Mouse (Mus musculus) brown adipose tissue, adult 24 weeks (tissue): ENCODE results near the gene Wsb2. TPM values are rescaled to one million over a fixed set of nuclear protein-coding genes. Genes with fewer than 3 reads are reported as not detected.

Source experiments
- H3K27ac ChIP-seq: fragments of 200-500 bp; replicated peaks from 2 replicates; pipeline ENCODE4 v1.5.1; 2012; ENCODE audit warnings: low read depth, mild to moderate bottlenecking, low read length
- H3K4me1 ChIP-seq: fragments of 200-500 bp; 2 replicates; pipeline ENCODE4 v1.6.1; 2012; ENCODE audit warnings: low read length, mixed read lengths; ENCODE audit not compliant: control insufficient read depth, insufficient read depth, insufficient read length
- H3K4me3 ChIP-seq: fragments of 200-500 bp; 2 replicates; pipeline ENCODE4 v1.5.1; 2012; ENCODE audit warnings: low read depth, mild to moderate bottlenecking, low read length, moderate library complexity; ENCODE audit not compliant: insufficient read depth
- polyA plus RNA-seq: library from polyadenylated mRNA; stranded (reverse); fragments of >200 nt; gene quantifications from 2 replicates; pipeline ENCODE4 v1.2.4, GENCODE M21; 2012; ENCODE audit not compliant: missing spikeins, insufficient read depth, insufficient read length

The Wsb2 gene
- polyA plus RNA-seq, 1 experiment: 26.5 TPM

- Histone ChIP-seq H3K4me3 (no peak overlapping the region), H3K4me1 (no peaks in the 10 kb centered on the region), H3K27ac (no peak overlapping the region)
Measured at GRCm38 (mm10) chr5:117346281-117346680, 10.8 kb upstream of the Wsb2 start.

- no peak overlapping the region for H3K4me3 ChIP-seq
- H3K27ac ChIP-seq: no peak overlapping the region
- H3K4me1 ChIP-seq: no peaks in the 10 kb centered on the region
Measured at GRCm38 (mm10) chr5:117347011-117347410, 10.1 kb upstream of the Wsb2 start.

GRCm38 (mm10) chr5:117347838-117348237, 9.3 kb upstream of the Wsb2 start:
- H3K4me3 ChIP-seq: no peak overlapping the region
- no peak overlapping the region for H3K27ac ChIP-seq
- no peaks in the 10 kb centered on the region for H3K4me1 ChIP-seq

- Histone ChIP-seq H3K27ac (no peak overlapping the region), H3K4me1 (no peaks in the 10 kb centered on the region), H3K4me3 (no peak overlapping the region)
Measured at GRCm38 (mm10) chr5:117348279-117348678, 8.8 kb upstream of the Wsb2 start.

GRCm38 (mm10) chr5:117354121-117354520, 3.0 kb upstream of the Wsb2 start:
- no peak overlapping the region for H3K4me3 ChIP-seq
- peaks cover 3% of the 10 kb centered on the region; the same call in 1 of the 2 replicates for H3K4me1 ChIP-seq
- no peak overlapping the region for H3K27ac ChIP-seq

GRCm38 (mm10) chr5:117355648-117356303, 1.3 kb upstream of the Wsb2 start:
- peaks cover 14% of the 10 kb centered on the region for H3K4me1 ChIP-seq
- H3K27ac ChIP-seq: peak overlapping the region; percentile 97
- H3K4me3 ChIP-seq: peak overlapping the region; percentile 58

GRCm38 (mm10) chr5:117356365-117357128, 557 bp upstream of the Wsb2 start:
- Histone ChIP-seq H3K4me3 (peak overlapping the region; percentile 58), H3K27ac (peak overlapping the region; percentile 97), H3K4me1 (peaks cover 20% of the 10 kb centered on the region)

GRCm38 (mm10) chr5:117357478-117358247, 559 bp downstream of the Wsb2 start:
- peak overlapping the region; percentile 94 for H3K27ac ChIP-seq
- H3K4me1 ChIP-seq: peaks cover 22% of the 10 kb centered on the region
- peak overlapping the region; percentile 97 for H3K4me3 ChIP-seq

GRCm38 (mm10) chr5:117358248-117358630, 1.1 kb downstream of the Wsb2 start:
- peaks cover 27% of the 10 kb centered on the region for H3K4me1 ChIP-seq
- H3K27ac ChIP-seq: peak overlapping the region; percentile 94
- H3K4me3 ChIP-seq: peak overlapping the region; percentile 97

- Histone ChIP-seq H3K27ac (no peak overlapping the region), H3K4me3 (no peak overlapping the region), H3K4me1 (peaks cover 31% of the 10 kb centered on the region)
Measured at GRCm38 (mm10) chr5:117358725-117359124, 1.6 kb downstream of the Wsb2 start.

GRCm38 (mm10) chr5:117359497-117360227, 2.6 kb downstream of the Wsb2 start:
- H3K4me3 ChIP-seq: no peak overlapping the region
- peaks cover 31% of the 10 kb centered on the region for H3K4me1 ChIP-seq
- no peak overlapping the region for H3K27ac ChIP-seq

GRCm38 (mm10) chr5:117360228-117360515, 3.1 kb downstream of the Wsb2 start:
- H3K27ac ChIP-seq: no peak overlapping the region
- H3K4me3 ChIP-seq: no peak overlapping the region
- peaks cover 33% of the 10 kb centered on the region for H3K4me1 ChIP-seq

- H3K27ac ChIP-seq: peak overlapping the region; percentile 7; the same call in 1 of the 2 replicates
- peaks cover 33% of the 10 kb centered on the region for H3K4me1 ChIP-seq
- H3K4me3 ChIP-seq: no peak overlapping the region
Measured at GRCm38 (mm10) chr5:117360631-117361541, 3.8 kb downstream of the Wsb2 start.

GRCm38 (mm10) chr5:117361590-117361989, 4.5 kb downstream of the Wsb2 start:
- H3K4me3 ChIP-seq: no peak overlapping the region
- H3K4me1 ChIP-seq: peaks cover 33% of the 10 kb centered on the region
- H3K27ac ChIP-seq: no peak overlapping the region
